Mouse (Mus musculus) liver, adult 2 months (tissue): ENCODE results near the gene Dact2.

Experiments used
- CTCF ChIP-seq: fragments of 200-500 bp; IDR thresholded peaks from 2 replicates; pipeline ENCODE4 v1.5.1; 2011; ENCODE audit warnings: low read depth, low read length, control low read depth
- POLR2A ChIP-seq: fragments of 200-500 bp; IDR thresholded peaks from 2 replicates; pipeline ENCODE4 v1.6.1; 2011; ENCODE audit warnings: low read length, control low read depth; ENCODE audit not compliant: insufficient read depth; ENCODE audit errors: extremely low read depth

GRCm38 (mm10) chr17:14212796-14213195 lies 8.7 kb upstream of the Dact2 start:
- no peak for TF ChIP-seq CTCF
- TF ChIP-seq POLR2A: no peak
